Mouse (Mus musculus): ENCODE results near the gene Cetn4. TPM values are rescaled to one million over a fixed set of nuclear protein-coding genes. Genes with fewer than 3 reads are reported as not detected.

Cetn4 gene
- total RNA-seq, 2 experiments from 2014 or later = 0.20 to 0.49 TPM

- intact Hi-C loops (cut with DNase I) = no loop called here
- DNase-seq (ENCODE audit: low spot score) = no peak
Measured at GRCm38 (mm10) chr3:37303392-37304139, 8.9 kb downstream of the Cetn4 start.

GRCm38 (mm10) chr3:37302685-37303084 lies 9.8 kb downstream of the Cetn4 start:
- DNase-seq (ENCODE audit: low spot score) = no peak
- intact Hi-C loops (cut with DNase I) = no loop called here

- DNase-seq (ENCODE audit: low spot score) = no peak
- intact Hi-C loops (cut with DNase I) = no loop called here
Measured at GRCm38 (mm10) chr3:37299470-37299869, 13.0 kb downstream of the Cetn4 start.

GRCm38 (mm10) chr3:37292654-37293053 lies 19.9 kb downstream of the Cetn4 start:
- no peak for DNase-seq (ENCODE audit: low spot score)
- intact Hi-C loops (cut with DNase I) = no loop called here

GRCm38 (mm10) chr3:37291929-37292328 lies 20.6 kb downstream of the Cetn4 start:
- DNase-seq (ENCODE audit: low spot score) = no peak
- intact Hi-C loops (cut with DNase I) = no loop called here

- intact Hi-C loops (cut with DNase I) = no loop called here
- no peak for DNase-seq (ENCODE audit: low spot score)
Measured at GRCm38 (mm10) chr3:37290881-37291541, 21.5 kb downstream of the Cetn4 start.

- no peak for DNase-seq (ENCODE audit: low spot score)
- intact Hi-C loops (cut with DNase I) = no loop called here
Measured at GRCm38 (mm10) chr3:37289237-37289636, 23.3 kb downstream of the Cetn4 start.

- DNase-seq (ENCODE audit: low spot score) = no peak
- intact Hi-C loops (cut with DNase I) = no loop called here
Measured at GRCm38 (mm10) chr3:37283234-37283633, 29.3 kb downstream of the Cetn4 start.

- intact Hi-C loops (cut with DNase I) = no loop called here
Measured at GRCm38 (mm10) chr3:37282299-37282922, 30.1 kb downstream of the Cetn4 start.

GRCm38 (mm10) chr3:37280871-37281270 lies 31.6 kb downstream of the Cetn4 start:
- DNase-seq (ENCODE audit: low spot score) = no peak
- intact Hi-C loops (cut with DNase I) = no loop called here

More at GRCm38 (mm10) chr3:37282299-37282922, 30.1 kb downstream of the Cetn4 start:
- DNase-seq (ENCODE audit: low spot score) = no peak

- intact Hi-C loops (cut with DNase I) = no loop called here
- DNase-seq (ENCODE audit: low spot score) = no peak
Measured at GRCm38 (mm10) chr3:37280221-37280620, 32.3 kb downstream of the Cetn4 start.

- intact Hi-C loops (cut with DNase I) = no loop called here
- no peak for DNase-seq (ENCODE audit: low spot score)
Measured at GRCm38 (mm10) chr3:37274661-37275060, 37.8 kb downstream of the Cetn4 start.

GRCm38 (mm10) chr3:37273092-37273491 lies 39.4 kb downstream of the Cetn4 start:
- no peak for DNase-seq (ENCODE audit: low spot score)
- intact Hi-C loops (cut with DNase I) = no loop called here

- DNase-seq (ENCODE audit: low spot score) = no peak
- intact Hi-C loops (cut with DNase I) = no loop called here
Measured at GRCm38 (mm10) chr3:37271209-37271608, 41.3 kb downstream of the Cetn4 start.

- no peak for DNase-seq (ENCODE audit: low spot score)
- intact Hi-C loops (cut with DNase I) = no loop called here
Measured at GRCm38 (mm10) chr3:37269926-37270325, 42.6 kb downstream of the Cetn4 start.

GRCm38 (mm10) chr3:37268338-37268737 lies 44.2 kb downstream of the Cetn4 start:
- DNase-seq (ENCODE audit: low spot score) = no peak
- intact Hi-C loops (cut with DNase I) = no loop called here

GRCm38 (mm10) chr3:37259331-37259999 lies 53.0 kb downstream of the Cetn4 start:
- intact Hi-C loops (cut with DNase I) = no loop called here
- no peak for DNase-seq (ENCODE audit: low spot score)

GRCm38 (mm10) chr3:37257776-37258175 lies 54.7 kb downstream of the Cetn4 start:
- intact Hi-C loops (cut with DNase I) = no loop called here
- DNase-seq (ENCODE audit: low spot score) = no peak

Measured in heart, postnatal 25 days (tissue).